Mouse (Mus musculus): ENCODE results near the gene Adamts17. TPM values are rescaled to one million over a fixed set of nuclear protein-coding genes. Genes with fewer than 3 reads are reported as not detected.

The Adamts17 gene
- polyA plus RNA-seq, 1 experiment: not detected

DNA sequence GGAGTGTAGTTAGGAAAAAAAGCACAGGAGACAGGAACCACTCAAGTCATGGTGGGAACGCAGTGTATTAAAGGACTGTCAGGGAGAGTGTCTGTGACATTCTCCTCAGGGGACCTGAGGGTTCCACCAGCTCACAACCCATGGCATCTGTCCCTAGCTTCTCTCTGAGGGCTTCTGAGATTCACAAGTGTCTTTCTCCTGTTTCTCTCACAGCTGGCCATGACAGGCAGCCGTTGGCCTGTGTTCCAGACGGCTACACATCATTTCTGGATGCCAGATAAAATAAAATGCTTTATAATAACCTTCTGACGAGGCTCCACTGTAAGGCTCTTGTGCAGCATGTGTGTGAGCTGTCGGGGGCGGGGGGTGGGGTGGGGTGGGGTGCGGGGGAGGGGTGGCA, 32.0 kb downstream of the Adamts17 start:
- no peak for TF ChIP-seq GATA1 (IDR thresholded peaks at IDR 0.05; ENCODE audit: low read length)

DNA sequence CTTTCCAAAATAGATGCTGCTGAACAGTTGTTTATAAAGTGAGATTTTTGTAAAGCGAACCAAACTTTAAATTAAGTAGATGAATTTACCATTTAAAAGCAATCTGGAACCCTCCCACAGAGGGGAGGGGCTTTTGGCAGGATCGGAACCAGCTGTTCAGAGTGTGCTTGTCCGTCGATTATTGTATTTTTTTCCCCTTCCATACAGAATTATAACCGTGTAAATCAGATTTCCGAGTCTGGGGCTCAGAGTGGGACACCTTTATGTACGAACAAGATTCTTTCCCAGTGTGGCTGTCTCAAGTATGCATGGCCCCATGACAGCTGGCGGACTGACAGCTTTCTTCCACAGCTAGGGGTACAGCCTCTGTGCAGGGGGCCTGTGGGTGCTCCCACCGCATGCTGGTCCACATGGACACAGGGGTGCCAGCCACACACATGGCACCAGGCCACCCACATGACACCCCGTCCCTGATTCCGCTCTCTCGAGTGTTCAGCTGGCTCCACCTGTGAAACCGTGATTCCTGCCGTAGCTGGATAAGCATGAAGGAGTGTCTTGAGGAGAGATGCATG, 32.5 kb downstream of the Adamts17 start:
- no peak for TF ChIP-seq GATA1 (IDR thresholded peaks at IDR 0.05; ENCODE audit: low read length)

DNA sequence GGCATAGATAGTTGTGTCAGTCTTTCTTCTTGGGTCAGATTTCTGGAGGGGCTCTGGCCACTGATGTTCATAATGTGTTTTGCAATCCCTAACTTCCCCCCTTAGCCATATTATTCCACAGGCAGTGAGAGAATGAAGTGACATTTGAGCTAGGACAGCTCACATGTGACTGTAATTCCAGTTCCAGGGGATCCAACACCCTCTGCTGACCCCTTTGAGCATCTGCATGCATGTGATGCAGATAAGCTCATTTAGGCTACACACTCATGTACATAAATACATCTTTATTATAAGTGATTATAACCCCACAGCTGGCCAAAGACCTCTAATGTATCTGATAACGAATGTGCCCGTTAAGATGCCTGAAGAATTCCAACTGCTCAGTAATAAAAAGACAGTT, 33.7 kb downstream of the Adamts17 start:
- TF ChIP-seq GATA1 (IDR thresholded peaks at IDR 0.05; ENCODE audit: low read length): no peak

DNA sequence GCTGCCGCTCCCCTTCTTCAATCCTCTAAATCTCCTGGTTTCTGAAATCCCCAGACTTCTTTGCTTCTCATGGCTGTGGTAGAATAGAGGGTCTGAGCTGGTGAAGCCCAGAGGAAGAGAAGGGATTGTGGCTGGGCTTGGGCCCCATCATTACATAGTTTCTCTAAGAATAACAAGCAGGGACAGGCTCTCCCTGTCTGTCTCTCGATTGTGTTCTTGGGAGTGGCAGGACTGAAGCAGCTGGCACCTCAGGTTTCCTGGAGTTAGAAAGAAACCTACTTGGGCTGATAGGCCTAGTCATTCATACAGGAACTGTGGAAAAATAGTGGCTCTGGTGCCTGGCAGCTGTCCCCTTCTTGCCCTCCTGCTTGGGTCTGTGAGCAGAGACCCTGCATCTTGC, 51.9 kb downstream of the Adamts17 start:
- TF ChIP-seq GATA1 (IDR thresholded peaks at IDR 0.05; ENCODE audit: low read length): no peak

DNA sequence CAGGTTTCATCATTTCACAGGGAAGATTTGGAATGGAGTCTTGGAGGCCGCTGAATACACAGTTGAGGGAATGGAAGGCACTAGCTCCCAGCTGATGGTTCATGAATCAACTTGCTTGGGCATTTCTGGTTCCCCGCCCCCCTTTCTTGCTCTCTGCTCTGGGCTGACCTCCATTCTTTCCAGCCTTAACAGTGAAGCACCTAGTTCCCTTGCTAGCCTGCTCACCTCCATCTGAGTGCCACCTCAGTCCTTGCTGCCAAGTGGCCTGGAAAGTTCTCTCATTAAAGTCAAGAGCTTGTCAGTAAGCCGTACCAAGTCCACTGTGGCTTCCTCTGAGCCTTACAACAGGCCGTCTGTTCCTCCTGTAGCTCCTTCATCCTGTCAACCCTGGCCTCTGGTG, 52.6 kb downstream of the Adamts17 start:
- no peak for TF ChIP-seq GATA1 (IDR thresholded peaks at IDR 0.05; ENCODE audit: low read length)

DNA sequence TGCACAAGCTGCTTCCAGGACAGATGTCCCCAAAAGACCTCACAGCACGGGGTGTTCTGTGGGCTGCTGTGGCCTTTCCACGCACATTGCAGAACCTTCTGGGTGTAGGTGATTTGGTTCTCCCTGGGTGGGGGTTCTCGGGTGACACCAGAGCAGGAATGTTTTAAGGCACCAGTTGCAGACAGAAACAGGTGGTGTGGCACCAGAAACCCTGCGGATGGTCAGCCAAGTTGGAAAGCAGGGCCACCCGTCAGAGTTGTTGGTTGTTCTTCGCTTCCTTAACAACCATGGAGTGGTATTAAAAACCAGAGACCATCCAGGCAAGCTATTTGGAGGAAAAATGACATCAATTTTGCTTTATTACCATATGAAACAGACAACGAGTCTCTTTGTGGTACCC, 62.8 kb downstream of the Adamts17 start:
- no peak for TF ChIP-seq GATA1 (IDR thresholded peaks at IDR 0.05; ENCODE audit: low read length)

DNA sequence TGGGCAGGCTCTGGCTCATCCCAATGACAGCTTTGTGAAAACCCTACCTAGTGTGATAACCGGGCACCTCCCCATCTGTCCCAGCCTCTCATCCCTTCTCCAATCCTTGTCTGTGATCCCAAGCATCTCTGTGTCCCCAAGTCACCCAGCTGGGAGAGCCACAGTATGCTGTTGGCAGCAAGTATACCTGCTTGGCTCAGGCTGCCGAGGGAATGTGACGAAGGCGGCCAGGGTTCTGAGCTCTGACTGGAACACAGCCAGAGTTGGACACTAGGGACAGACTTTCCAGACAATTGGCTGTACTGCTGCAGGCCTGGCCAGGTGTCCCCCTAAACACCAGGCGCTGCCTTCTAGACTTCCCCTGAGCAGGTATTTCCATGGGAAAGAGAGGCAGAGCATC, 63.5 kb downstream of the Adamts17 start:
- no peak for TF ChIP-seq GATA1 (IDR thresholded peaks at IDR 0.05; ENCODE audit: low read length)

DNA sequence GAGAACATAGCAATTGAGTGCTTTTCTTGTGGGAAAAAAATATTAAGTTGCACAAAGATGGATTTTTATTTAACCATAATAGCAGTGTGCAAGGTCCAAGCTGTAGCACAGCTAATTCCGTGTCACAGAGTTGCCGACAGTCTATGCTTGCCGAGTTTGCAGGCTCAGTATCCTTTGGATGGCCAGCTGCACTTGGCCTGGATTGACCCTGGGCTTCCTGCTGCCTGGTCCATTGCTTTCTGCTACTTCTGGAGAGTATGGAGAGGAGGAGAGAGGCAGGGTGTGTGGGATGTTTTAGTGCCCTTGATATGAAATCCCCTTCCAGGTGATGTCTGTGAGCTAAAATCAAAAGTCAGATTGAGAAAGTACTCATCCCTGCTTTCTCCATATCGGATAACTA, 66.4 kb downstream of the Adamts17 start:
- TF ChIP-seq GATA1 (IDR thresholded peaks at IDR 0.05; ENCODE audit: low read length): no peak

DNA sequence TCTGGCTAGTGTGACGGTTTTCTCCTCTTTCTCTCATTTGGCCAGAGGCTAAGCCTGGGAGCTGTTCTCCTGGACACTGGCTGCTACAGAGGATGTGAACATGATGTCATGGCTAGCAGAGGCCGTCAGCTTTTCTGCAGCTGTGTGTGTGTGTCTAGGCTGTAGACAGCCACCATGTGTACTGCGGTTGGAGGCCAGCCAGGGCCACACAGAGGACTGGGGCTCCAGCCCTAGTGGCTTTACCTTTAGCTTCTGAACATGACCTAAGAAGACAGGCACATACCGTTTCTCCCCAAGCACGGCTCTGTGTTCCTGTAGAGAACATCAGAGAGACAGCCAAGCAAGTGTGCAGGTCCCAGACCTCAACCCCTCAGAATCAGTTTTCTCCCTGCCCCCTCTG, 73.3 kb downstream of the Adamts17 start:
- TF ChIP-seq GATA1 (IDR thresholded peaks at IDR 0.05; ENCODE audit: low read length): no peak

DNA sequence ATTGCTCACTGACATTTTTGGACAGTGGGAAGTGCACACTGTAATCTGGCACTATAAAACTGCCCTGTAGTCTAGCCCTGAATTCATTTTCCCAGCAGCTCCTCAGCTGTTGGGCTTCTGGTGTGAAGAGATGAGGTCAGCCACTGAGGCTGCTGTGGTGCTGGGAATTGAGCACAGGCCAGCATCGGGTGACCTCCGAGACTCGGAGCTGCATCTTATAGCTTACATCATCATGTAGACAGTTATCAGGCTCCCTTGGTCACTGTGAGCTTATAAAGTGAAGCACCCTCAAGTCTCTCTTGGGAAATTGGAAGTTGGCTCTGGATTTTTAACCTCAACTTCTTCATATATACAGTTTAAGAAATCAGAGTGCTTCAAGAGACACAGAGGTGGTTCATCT, 84.1 kb downstream of the Adamts17 start:
- no peak for TF ChIP-seq GATA1 (IDR thresholded peaks at IDR 0.05; ENCODE audit: low read length)

DNA sequence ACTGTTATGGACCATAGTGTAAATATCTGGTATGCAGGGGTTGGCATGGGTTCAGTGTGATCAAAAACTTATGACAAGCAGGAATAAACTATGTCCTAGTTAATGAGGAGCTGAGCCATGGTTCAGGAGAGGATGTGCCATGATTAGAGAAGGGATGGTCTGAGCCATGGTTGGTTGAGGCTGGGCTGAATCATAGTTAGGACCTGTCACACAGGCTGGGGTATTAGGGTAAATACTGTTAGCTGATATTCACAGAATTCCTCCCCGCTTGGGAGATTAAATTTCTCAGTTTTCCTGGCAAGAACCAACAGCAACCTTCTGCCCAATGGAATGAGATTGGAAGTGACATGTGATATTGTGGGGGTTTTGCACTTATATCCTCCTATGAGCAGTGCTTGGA, 84.6 kb downstream of the Adamts17 start:
- no peak for TF ChIP-seq GATA1 (IDR thresholded peaks at IDR 0.05; ENCODE audit: low read length)

DNA sequence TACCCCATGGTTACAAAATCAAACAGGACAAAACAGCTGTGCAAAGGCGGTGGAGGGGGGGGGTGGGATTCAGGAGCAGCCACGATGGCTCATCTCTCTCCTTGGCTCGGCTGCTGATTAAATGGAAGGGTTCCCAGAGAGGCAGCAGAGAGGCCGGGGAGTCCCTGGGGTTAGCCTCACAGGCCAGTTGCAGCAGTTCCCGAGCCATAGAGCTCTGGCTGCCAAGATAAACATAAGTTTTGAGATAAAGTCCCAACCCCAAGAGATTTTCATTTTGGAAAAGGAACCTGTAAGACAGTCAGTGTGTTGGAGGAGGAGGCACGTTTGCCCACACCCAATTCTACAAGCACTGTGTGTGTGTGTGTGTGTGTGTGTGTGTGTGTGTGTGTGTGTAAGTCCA, 89.7 kb downstream of the Adamts17 start:
- TF ChIP-seq GATA1 (IDR thresholded peaks at IDR 0.05; ENCODE audit: low read length): no peak

DNA sequence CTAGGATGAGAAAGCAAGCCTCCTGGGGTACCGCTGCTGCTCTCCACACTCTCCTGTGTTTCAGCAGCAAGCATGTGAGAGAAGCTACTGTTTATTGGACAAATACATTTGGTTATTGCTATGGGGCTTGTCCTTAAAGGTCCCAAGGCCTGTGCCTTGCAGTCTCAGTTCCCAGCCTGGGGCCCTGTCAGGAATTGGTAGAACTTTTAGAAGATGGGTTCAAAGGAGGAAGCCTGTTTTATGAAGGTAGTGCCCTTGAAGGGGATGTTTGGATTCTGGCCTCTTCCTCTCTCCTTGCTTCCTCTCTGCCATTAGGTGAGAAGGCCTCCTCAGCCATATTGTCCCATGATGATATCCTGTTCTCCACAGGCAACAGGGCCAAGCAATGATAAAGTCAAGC, 91.8 kb downstream of the Adamts17 start:
- TF ChIP-seq GATA1 (IDR thresholded peaks at IDR 0.05; ENCODE audit: low read length): no peak

DNA sequence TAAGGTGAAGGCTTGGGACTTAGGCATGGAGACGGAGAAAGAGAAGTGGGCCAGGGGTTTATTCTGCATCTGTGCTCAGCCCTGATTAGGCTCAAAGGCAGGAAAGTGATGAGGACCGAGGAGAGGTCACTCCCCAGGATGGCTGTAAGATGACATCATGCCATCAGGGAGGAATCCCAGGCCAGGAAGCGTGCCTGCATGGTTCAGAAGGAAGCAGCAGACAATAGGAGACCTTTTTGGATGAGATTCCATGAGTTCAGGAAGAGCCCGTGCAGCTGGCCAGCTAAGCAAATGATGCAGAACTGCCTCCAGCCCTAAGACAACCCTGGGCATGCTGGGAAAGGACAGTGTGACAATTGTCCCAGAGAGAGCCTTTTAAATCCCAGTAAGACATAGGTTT, 93.7 kb downstream of the Adamts17 start:
- TF ChIP-seq GATA1 (IDR thresholded peaks at IDR 0.05; ENCODE audit: low read length): no peak

DNA sequence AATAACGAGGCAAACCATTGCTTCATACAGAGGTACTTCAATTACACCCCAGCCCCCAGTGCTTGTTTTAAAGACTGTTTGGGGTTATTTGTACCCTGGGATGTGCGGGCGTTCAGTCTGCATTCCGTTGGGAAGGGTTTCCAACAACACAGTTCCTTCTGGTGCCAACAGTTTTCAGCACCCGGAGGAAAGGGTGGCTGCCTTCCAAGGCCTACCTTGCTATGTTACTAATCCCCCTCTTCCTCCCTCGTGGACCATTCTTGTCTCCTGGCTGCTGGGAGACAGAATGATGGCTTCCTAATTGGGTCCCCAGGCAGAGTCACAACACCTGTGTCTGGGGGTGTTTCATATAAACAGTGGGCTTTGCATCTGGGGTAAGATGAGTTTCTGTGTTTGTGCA, 94.5 kb downstream of the Adamts17 start:
- no peak for TF ChIP-seq GATA1 (IDR thresholded peaks at IDR 0.05; ENCODE audit: low read length)

DNA sequence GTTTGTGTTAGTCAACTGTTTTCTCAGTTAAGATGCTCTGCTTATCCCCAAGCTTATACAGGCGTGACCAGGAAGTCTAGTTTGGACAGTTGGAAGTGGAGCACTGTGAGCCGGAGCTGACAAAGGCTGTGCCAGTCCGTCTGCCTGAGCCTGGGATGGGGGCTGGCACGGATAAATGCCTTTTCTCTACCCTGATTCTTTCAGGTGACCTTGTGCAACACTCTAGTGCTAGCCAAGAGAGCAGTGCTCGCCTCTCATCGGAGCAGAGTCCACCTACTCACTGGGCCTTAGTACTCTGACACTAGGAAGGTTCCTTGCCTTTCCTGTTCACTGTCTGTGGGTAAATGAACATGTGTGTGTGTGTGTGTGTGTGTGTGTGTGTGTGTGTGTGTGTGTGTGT, 95.5 kb downstream of the Adamts17 start:
- no peak for TF ChIP-seq GATA1 (IDR thresholded peaks at IDR 0.05; ENCODE audit: low read length)

DNA sequence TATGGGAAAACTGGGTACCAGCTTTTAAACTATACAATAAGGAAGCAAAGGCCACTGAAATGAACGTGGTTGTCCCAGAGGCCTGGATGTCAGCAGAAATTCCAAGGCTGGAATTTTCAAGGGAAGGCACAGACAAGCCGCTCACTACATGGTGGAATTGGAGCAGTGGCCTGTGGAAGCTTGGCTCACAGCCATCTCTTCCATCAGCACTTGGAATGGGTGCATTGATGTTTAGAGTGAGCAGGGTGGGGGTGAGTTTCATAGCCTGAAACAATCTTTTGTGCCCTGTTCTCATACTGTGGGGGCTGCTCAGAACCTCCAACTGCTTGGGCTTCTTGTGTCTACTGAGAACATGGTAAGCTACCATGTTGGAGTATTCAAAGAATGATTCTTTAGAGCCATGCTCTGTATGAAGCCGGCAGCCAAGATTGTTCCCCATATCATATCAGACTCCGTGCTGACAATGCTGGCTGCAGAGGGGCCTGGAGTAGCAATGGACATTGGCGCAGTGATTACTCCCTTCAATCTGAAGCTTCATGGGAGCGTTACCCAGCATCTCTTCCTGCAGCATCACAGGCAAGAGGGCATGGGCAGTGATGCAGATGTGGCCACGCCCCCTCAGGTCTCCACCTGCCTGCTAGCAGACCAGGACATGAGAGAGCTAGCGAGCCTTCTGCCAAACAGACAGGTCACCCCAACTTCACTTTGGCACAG, 96.7 kb downstream of the Adamts17 start:
- no peak for TF ChIP-seq GATA1 (IDR thresholded peaks at IDR 0.05; ENCODE audit: low read length)

DNA sequence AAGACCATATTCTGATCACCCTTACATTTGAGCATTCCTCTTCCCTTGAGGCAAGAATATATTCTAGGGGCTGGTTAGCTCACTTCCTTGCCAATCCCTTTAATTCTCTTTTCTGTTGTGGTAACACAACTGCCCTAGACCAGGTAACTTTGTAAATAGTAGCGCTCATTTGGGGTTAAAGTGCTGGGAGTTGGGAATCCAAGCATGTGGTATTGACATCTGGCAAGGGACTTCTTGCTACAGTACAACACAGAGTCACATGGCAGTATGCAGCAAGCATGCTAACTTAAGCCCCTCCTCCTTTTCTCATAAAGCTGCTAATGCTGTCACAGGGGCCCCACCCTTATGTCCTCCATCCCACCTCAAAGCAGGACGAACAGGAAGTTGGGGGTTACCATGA, 97.4 kb downstream of the Adamts17 start:
- TF ChIP-seq GATA1 (IDR thresholded peaks at IDR 0.05; ENCODE audit: low read length): no peak

Data from G1E-ER4 (cell line).